Mouse (Mus musculus): ENCODE measurements around the gene Svs6. TPM values are rescaled to one million over a fixed set of nuclear protein-coding genes. Genes with fewer than 3 reads are reported as not detected.

Gene Svs6
- polyA plus RNA-seq, 1 experiment = not detected

DNA sequence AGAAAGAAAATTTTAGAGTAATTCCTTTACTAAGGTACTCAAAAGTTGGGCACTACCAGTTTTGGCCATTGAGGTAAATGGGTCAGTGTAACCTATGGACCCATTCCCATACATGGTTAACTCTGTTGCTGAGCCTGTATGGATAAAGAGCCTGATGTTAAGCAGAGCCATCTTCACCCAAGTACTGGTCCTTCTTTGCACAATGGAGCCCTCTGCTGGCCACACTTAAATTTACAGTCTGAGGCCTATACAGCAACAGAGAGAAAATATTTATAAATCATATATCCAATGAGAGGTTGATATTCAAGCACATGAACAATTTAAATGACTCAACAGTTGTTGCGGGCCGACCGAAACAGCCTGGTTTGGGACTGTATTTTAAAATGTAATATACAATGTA is 32.4 kb downstream of the Svs6 start:
- 91% methylated on average over 3 of the region's 3 CpGs for WGBS
- no peaks in the 10 kb centered on the region for H3K27me3 ChIP-seq (ENCODE audit: control insufficient read depth, insufficient read depth, low read length)
- H3K4me3 ChIP-seq (ENCODE audit: low read depth, low read length) = no peak overlapping the region
- TF ChIP-seq POLR2A (IDR thresholded peaks at IDR 0.05; ENCODE audit: low read depth, low read length) (no peak), CTCF (IDR thresholded peaks at IDR 0.05; ENCODE audit: extremely low read depth, insufficient read length, insufficient replicate concordance, low read depth, low read length) (no peak)
- no peaks in the 10 kb centered on the region for H3K36me3 ChIP-seq (ENCODE audit: control insufficient read depth, insufficient read depth, low read length)
- no peaks in the 10 kb centered on the region for H3K4me1 ChIP-seq (ENCODE audit: control insufficient read depth, insufficient read depth, insufficient read length, low read length)
- no peak overlapping the region for H3K27ac ChIP-seq (ENCODE audit: insufficient read depth, low read depth, low read length)

DNA sequence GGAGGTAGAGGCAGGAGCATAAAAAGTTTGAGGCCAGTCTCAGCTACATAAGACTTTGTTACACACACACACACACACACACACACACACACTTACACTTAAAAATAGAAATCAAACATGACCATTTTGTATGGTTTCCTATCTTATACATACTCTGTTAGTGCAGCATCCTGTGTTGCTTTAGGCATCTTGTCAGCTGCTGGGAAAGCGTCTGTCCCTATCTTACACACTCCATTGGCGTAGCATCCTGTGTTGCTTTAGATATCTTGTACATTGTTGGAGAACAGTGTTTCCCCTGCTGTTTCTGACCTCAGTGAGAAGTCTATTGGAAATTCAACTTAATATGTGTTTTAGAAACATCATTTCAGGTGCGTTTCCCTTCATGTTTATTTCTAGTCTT is 36.1 kb downstream of the Svs6 start:
- Histone ChIP-seq H3K4me1 (ENCODE audit: control insufficient read depth, insufficient read depth, insufficient read length, low read length) (no peaks in the 10 kb centered on the region), H3K36me3 (ENCODE audit: control insufficient read depth, insufficient read depth, low read length) (no peaks in the 10 kb centered on the region), H3K27me3 (ENCODE audit: control insufficient read depth, insufficient read depth, low read length) (no peaks in the 10 kb centered on the region), H3K4me3 (ENCODE audit: low read depth, low read length) (no peak overlapping the region), H3K27ac (ENCODE audit: insufficient read depth, low read depth, low read length) (no peak overlapping the region)
- WGBS = 85% methylated on average over 3 of the region's 3 CpGs
- TF ChIP-seq POLR2A (IDR thresholded peaks at IDR 0.05; ENCODE audit: low read depth, low read length) = no peak
- TF ChIP-seq CTCF (IDR thresholded peaks at IDR 0.05; ENCODE audit: extremely low read depth, insufficient read length, insufficient replicate concordance, low read depth, low read length) = no peak

DNA sequence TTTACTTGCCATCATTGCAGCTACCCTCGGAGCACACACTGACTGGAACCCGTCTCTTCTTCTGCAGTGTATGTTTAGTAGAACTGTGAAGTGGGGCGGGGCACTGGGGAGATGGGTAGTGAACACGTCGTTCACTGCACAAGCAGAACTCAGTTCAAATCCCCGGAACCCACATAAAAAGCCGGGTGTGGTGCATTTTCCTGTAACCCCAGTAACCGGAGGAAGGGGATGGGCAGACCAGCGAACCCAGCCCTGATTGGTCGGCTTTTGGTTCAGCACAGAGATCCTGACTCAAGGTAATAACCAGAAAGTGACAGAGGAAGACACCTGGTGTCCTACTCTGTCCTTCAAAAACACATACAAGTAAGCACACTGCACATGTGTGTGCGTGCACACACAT is 36.8 kb downstream of the Svs6 start:
- no peak overlapping the region for H3K27ac ChIP-seq (ENCODE audit: insufficient read depth, low read depth, low read length)
- no peak overlapping the region for H3K4me3 ChIP-seq (ENCODE audit: low read depth, low read length)
- H3K36me3 ChIP-seq (ENCODE audit: control insufficient read depth, insufficient read depth, low read length) = no peaks in the 10 kb centered on the region
- H3K4me1 ChIP-seq (ENCODE audit: control insufficient read depth, insufficient read depth, insufficient read length, low read length) = no peaks in the 10 kb centered on the region
- no peak for TF ChIP-seq POLR2A (IDR thresholded peaks at IDR 0.05; ENCODE audit: low read depth, low read length)
- H3K27me3 ChIP-seq (ENCODE audit: control insufficient read depth, insufficient read depth, low read length) = no peaks in the 10 kb centered on the region
- 74% methylated on average over 11 of the region's 11 CpGs for WGBS

DNA sequence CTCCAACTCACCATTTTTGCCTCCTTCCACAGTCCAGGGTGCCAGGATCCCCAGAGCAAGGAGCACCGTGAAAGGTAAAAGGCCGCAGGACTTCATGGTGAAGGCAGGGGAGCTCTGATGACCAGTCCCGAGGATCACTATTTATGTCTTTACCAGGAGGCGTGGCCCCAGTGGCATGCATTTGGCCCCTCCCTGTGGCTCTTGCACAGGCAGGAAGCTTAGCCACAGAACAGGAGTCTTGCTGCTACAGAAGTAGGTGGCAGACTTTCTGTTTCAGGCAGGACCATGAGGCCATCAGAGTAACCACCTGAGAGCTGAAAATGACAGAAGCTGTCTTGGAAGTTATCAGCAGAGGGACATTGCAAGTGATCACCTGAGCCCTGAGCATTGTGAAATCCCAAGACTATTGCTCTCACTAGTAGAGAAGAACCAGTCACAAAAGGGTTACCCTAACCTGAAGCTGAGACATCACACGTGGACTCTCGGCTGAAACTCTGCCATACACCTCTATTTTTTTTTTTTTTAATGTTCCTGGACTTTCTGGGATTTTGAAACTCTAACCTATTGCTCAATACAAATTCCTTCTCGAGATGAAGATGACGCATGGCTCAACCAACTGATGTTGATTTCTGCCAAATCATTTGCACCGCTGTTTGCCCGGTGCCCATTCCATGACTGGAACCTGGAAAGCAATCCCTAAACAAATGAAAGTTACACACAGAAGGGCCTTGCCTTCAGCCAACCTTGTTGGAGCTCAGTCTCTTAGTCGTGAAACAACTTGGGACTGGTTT is 39.8 kb downstream of the Svs6 start:
- H3K4me1 ChIP-seq (ENCODE audit: control insufficient read depth, insufficient read depth, insufficient read length, low read length) = no peaks in the 10 kb centered on the region
- no peaks in the 10 kb centered on the region for H3K27me3 ChIP-seq (ENCODE audit: control insufficient read depth, insufficient read depth, low read length)
- WGBS = 57% methylated on average over 11 of the region's 11 CpGs
- no peaks in the 10 kb centered on the region for H3K36me3 ChIP-seq (ENCODE audit: control insufficient read depth, insufficient read depth, low read length)
- H3K27ac ChIP-seq (ENCODE audit: insufficient read depth, low read depth, low read length) = no peak overlapping the region
- H3K4me3 ChIP-seq (ENCODE audit: low read depth, low read length) = no peak overlapping the region
- no peak for TF ChIP-seq CTCF (IDR thresholded peaks at IDR 0.05; ENCODE audit: extremely low read depth, insufficient read length, insufficient replicate concordance, low read depth, low read length)
- TF ChIP-seq POLR2A (IDR thresholded peaks at IDR 0.05; ENCODE audit: low read depth, low read length) = no peak

DNA sequence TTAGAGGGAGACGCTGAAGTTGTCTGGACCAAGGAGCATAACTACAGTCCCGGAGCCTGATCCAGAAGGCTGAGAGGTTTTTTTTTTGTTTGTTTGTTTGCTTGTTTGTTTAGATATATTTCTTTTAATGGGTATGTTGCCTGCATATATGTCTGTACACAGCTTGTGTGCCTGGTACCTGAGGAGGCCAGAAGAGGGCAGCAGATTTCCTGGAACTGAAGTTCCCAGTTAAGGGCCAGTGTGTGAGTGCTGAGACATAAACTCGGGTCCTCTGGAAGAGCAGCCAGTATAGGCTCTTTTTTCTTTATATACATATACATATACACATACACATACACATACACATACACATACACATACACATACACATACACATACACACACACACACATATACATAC is 41.8 kb downstream of the Svs6 start:
- WGBS = 75% methylated on average over 3 of the region's 3 CpGs
- H3K27me3 ChIP-seq (ENCODE audit: control insufficient read depth, insufficient read depth, low read length) = no peaks in the 10 kb centered on the region
- no peaks in the 10 kb centered on the region for H3K36me3 ChIP-seq (ENCODE audit: control insufficient read depth, insufficient read depth, low read length)

DNA sequence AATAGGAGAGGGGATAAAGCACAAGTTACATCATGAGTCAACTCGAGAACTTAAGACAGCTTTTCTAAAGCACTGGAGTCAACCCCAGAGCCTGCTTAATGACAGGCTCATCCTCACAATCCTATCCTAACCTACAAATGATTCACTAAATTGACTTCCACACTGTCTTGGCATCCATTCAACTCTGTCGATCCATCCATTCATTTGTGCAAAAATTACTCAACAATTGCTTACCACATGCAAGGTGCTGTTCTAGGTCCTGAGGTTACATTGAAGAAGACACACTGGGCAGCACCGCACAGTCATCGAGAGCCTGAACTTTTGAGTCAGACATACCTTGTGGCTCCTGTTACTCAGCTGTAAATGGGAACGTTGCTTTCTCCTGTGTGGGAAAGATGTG is 42.5 kb downstream of the Svs6 start:
- Histone ChIP-seq H3K4me3 (ENCODE audit: low read depth, low read length) (no peak overlapping the region), H3K27ac (ENCODE audit: insufficient read depth, low read depth, low read length) (no peak overlapping the region), H3K36me3 (ENCODE audit: control insufficient read depth, insufficient read depth, low read length) (no peaks in the 10 kb centered on the region), H3K4me1 (ENCODE audit: control insufficient read depth, insufficient read depth, insufficient read length, low read length) (no peaks in the 10 kb centered on the region), H3K27me3 (ENCODE audit: control insufficient read depth, insufficient read depth, low read length) (no peaks in the 10 kb centered on the region)
- TF ChIP-seq CTCF (IDR thresholded peaks at IDR 0.05; ENCODE audit: extremely low read depth, insufficient read length, insufficient replicate concordance, low read depth, low read length) (no peak), POLR2A (IDR thresholded peaks at IDR 0.05; ENCODE audit: low read depth, low read length) (no peak)
- WGBS = 80% methylated on average over 5 of the region's 5 CpGs

More for the DNA sequence above, 41.8 kb downstream of the Svs6 start:
- Histone ChIP-seq H3K4me3 (ENCODE audit: low read depth, low read length) (no peak overlapping the region), H3K4me1 (ENCODE audit: control insufficient read depth, insufficient read depth, insufficient read length, low read length) (no peaks in the 10 kb centered on the region), H3K27ac (ENCODE audit: insufficient read depth, low read depth, low read length) (no peak overlapping the region)
- no peak for TF ChIP-seq CTCF (IDR thresholded peaks at IDR 0.05; ENCODE audit: extremely low read depth, insufficient read length, insufficient replicate concordance, low read depth, low read length)
- no peak for TF ChIP-seq POLR2A (IDR thresholded peaks at IDR 0.05; ENCODE audit: low read depth, low read length)

DNA sequence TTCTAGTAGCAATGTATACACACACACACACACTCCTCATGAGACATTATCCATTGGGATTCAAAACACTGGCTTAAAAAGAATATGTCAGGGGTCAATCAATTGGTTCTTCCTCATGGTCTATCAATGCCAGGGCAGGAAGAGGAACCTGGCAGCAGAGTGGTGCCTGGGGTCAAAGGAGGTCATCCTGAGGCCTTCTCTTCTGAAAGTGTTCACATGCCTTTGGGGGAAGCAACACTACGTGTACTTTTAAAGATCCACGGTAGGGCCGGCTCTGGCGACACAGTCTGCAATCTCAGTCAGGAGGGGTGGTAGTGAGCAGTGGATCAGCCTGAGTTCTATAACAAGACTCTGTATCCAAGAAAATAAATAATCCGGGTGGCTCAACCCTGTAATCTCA is 43.1 kb downstream of the Svs6 start:
- no peak overlapping the region for H3K4me3 ChIP-seq (ENCODE audit: low read depth, low read length)
- no peak overlapping the region for H3K27ac ChIP-seq (ENCODE audit: insufficient read depth, low read depth, low read length)
- no peaks in the 10 kb centered on the region for H3K27me3 ChIP-seq (ENCODE audit: control insufficient read depth, insufficient read depth, low read length)
- H3K4me1 ChIP-seq (ENCODE audit: control insufficient read depth, insufficient read depth, insufficient read length, low read length) = no peaks in the 10 kb centered on the region
- H3K36me3 ChIP-seq (ENCODE audit: control insufficient read depth, insufficient read depth, low read length) = no peaks in the 10 kb centered on the region
- WGBS = 71% methylated on average over 5 of the region's 5 CpGs
- no peak for TF ChIP-seq CTCF (IDR thresholded peaks at IDR 0.05; ENCODE audit: extremely low read depth, insufficient read length, insufficient replicate concordance, low read depth, low read length)
